Mouse (Mus musculus) adrenal gland, adult 8-10 months (tissue): ENCODE data around the gene Atp13a3. TPM values are rescaled to one million over a fixed set of nuclear protein-coding genes. Genes with fewer than 3 reads are reported as not detected.

Experiments
- DNase-seq: peaks from one replicate; pipeline ENCODE4 v3.0.0; 2022
- total RNA-seq, 4 experiments: library from RNA; stranded (reverse); gene quantifications; 2 replicates each; pipeline ENCODE4 v1.2.4; 2022

Atp13a3 gene
- total RNA-seq, 4 experiments from 2014 or later = 64.3 to 103 (median 80.5) TPM

GRCm38 (mm10) chr16:30310647-30311046 is 95.1 kb downstream of the Atp13a3 start, which contains the start of gene Gp5:
Gp5 (minus strand) TSS chr16:30310779.
- no peak for DNase-seq

- no peak for DNase-seq
Measured at GRCm38 (mm10) chr16:30310171-30310515, 95.6 kb downstream of the Atp13a3 start.

GRCm38 (mm10) chr16:30309395-30310170 is 96.2 kb downstream of the Atp13a3 start:
- no peak for DNase-seq

GRCm38 (mm10) chr16:30308616-30309394 is 97.0 kb downstream of the Atp13a3 start:
- no peak for DNase-seq

GRCm38 (mm10) chr16:30307961-30308615 is 97.7 kb downstream of the Atp13a3 start:
- DNase-seq = no peak

- no peak for DNase-seq
Measured at GRCm38 (mm10) chr16:30307306-30307705, 98.5 kb downstream of the Atp13a3 start.

- DNase-seq = no peak
Measured at GRCm38 (mm10) chr16:30306102-30306501, 99.7 kb downstream of the Atp13a3 start.

GRCm38 (mm10) chr16:30304236-30304635 is 101.5 kb downstream of the Atp13a3 start:
- DNase-seq = no peak

- no peak for DNase-seq
Measured at GRCm38 (mm10) chr16:30303411-30303810, 102.4 kb downstream of the Atp13a3 start.

- DNase-seq = no peak
Measured at GRCm38 (mm10) chr16:30302686-30303085, 103.1 kb downstream of the Atp13a3 start.

GRCm38 (mm10) chr16:30299711-30300277 is 106.0 kb downstream of the Atp13a3 start:
- no peak for DNase-seq

- no peak for DNase-seq
Measured at GRCm38 (mm10) chr16:30297450-30297849, 108.3 kb downstream of the Atp13a3 start.

- DNase-seq = no peak
Measured at GRCm38 (mm10) chr16:30296601-30297275, 109.0 kb downstream of the Atp13a3 start.

GRCm38 (mm10) chr16:30295106-30295505 is 110.7 kb downstream of the Atp13a3 start:
- no peak for DNase-seq

GRCm38 (mm10) chr16:30290436-30290835 is 115.3 kb downstream of the Atp13a3 start:
- no peak for DNase-seq

GRCm38 (mm10) chr16:30285701-30286100 is 120.1 kb downstream of the Atp13a3 start:
- no peak for DNase-seq

- DNase-seq = no peak
Measured at GRCm38 (mm10) chr16:30283743-30284337, 121.9 kb downstream of the Atp13a3 start.

GRCm38 (mm10) chr16:30282844-30283495 is 122.8 kb downstream of the Atp13a3 start, which contains the start of gene Lrrc15:
Lrrc15 (minus strand) TSS chr16:30283256.
- no peak for DNase-seq

- DNase-seq = no peak
Measured at GRCm38 (mm10) chr16:30280676-30281297, 125.0 kb downstream of the Atp13a3 start.

GRCm38 (mm10) chr16:30278406-30278805 is 127.4 kb downstream of the Atp13a3 start:
- DNase-seq = no peak
